Mouse (Mus musculus): ENCODE data around the gene Chst1. TPM values are rescaled to one million over a fixed set of nuclear protein-coding genes. Genes with fewer than 3 reads are reported as not detected.
A peak's percentile ranks its signal among the peaks of the same experiment; 100 is the strongest.

The Chst1 gene
- polyA plus RNA-seq, 1 experiment from 2014 or later = 6.6 TPM

GRCm38 (mm10) chr2:92645282-92646037 is 46.0 kb downstream of the Chst1 start:
- H3K9me3 ChIP-seq (replicated peaks; ENCODE audit: low read length) = no peaks in the 10 kb centered on the region
- H3K4me2 ChIP-seq (ENCODE audit: low read length) = no peak overlapping the region
- no peak overlapping the region for H3K4me3 ChIP-seq (replicated peaks; ENCODE audit: low read depth, low read length)
- no peaks in the 10 kb centered on the region for H3K36me3 ChIP-seq (ENCODE audit: insufficient read depth, low read length)
- H3K4me1 ChIP-seq (replicated peaks; ENCODE audit: insufficient read depth, low read length) = peaks cover 8% of the 10 kb centered on the region
- 20% methylated on average over 7 of the region's 7 CpGs for WGBS
- peak; percentile 85 for ATAC-seq (replicated peaks; ENCODE audit: low FRiP score, low read depth)
- DNase-seq (ENCODE audit: low spot score) = peak; percentile 72
- TF ChIP-seq CTCF (IDR thresholded peaks at IDR 0.05; ENCODE audit: low read depth) = peak; percentile 31
- H3K27me3 ChIP-seq (ENCODE audit: insufficient read depth, low read length) = no peaks in the 10 kb centered on the region
- peak overlapping the region; percentile 50 for H3K27ac ChIP-seq
- no peak overlapping the region for H3K9ac ChIP-seq (ENCODE audit: low read depth, low read length)

- TF ChIP-seq CTCF (IDR thresholded peaks at IDR 0.05; ENCODE audit: low read depth) = no peak
- Histone ChIP-seq H3K27me3 (ENCODE audit: insufficient read depth, low read length) (no peaks in the 10 kb centered on the region), H3K9ac (ENCODE audit: low read depth, low read length) (no peak overlapping the region), H3K36me3 (ENCODE audit: insufficient read depth, low read length) (no peaks in the 10 kb centered on the region), H3K4me1 (replicated peaks; ENCODE audit: insufficient read depth, low read length) (peaks cover 8% of the 10 kb centered on the region), H3K4me2 (ENCODE audit: low read length) (no peak overlapping the region), H3K4me3 (replicated peaks; ENCODE audit: low read depth, low read length) (no peak overlapping the region), H3K27ac (no peak overlapping the region), H3K9me3 (replicated peaks; ENCODE audit: low read length) (no peaks in the 10 kb centered on the region)
- 34% methylated on average over 4 of the region's 5 CpGs for WGBS
- DNase-seq (ENCODE audit: low spot score) (peak; percentile 13), ATAC-seq (replicated peaks; ENCODE audit: low FRiP score, low read depth) (no peak)
Observed at GRCm38 (mm10) chr2:92649154-92649801, 49.8 kb downstream of the Chst1 start.

- Histone ChIP-seq H3K4me3 (replicated peaks; ENCODE audit: low read depth, low read length) (no peak overlapping the region), H3K27ac (no peak overlapping the region), H3K36me3 (ENCODE audit: insufficient read depth, low read length) (no peaks in the 10 kb centered on the region), H3K9ac (ENCODE audit: low read depth, low read length) (no peak overlapping the region), H3K9me3 (replicated peaks; ENCODE audit: low read length) (no peaks in the 10 kb centered on the region), H3K4me1 (replicated peaks; ENCODE audit: insufficient read depth, low read length) (peaks cover 7% of the 10 kb centered on the region), H3K4me2 (ENCODE audit: low read length) (no peak overlapping the region), H3K27me3 (ENCODE audit: insufficient read depth, low read length) (no peaks in the 10 kb centered on the region)
- WGBS = 63% methylated on average over 1 of the region's 1 CpGs
- DNase-seq (ENCODE audit: low spot score) = no peak
- TF ChIP-seq CTCF (IDR thresholded peaks at IDR 0.05; ENCODE audit: low read depth) = no peak
- ATAC-seq (replicated peaks; ENCODE audit: low FRiP score, low read depth) = no peak
Observed at GRCm38 (mm10) chr2:92650428-92650827, 50.9 kb downstream of the Chst1 start.

GRCm38 (mm10) chr2:92651294-92651816 is 51.8 kb downstream of the Chst1 start:
- ATAC-seq (replicated peaks; ENCODE audit: low FRiP score, low read depth) (no peak), DNase-seq (ENCODE audit: low spot score) (no peak)
- 82% methylated on average over 7 of the region's 7 CpGs for WGBS
- Histone ChIP-seq H3K9me3 (replicated peaks; ENCODE audit: low read length) (no peaks in the 10 kb centered on the region), H3K9ac (ENCODE audit: low read depth, low read length) (no peak overlapping the region), H3K4me3 (replicated peaks; ENCODE audit: low read depth, low read length) (no peak overlapping the region), H3K4me1 (replicated peaks; ENCODE audit: insufficient read depth, low read length) (no peaks in the 10 kb centered on the region), H3K27ac (no peak overlapping the region), H3K4me2 (ENCODE audit: low read length) (no peak overlapping the region), H3K36me3 (ENCODE audit: insufficient read depth, low read length) (no peaks in the 10 kb centered on the region), H3K27me3 (ENCODE audit: insufficient read depth, low read length) (no peaks in the 10 kb centered on the region)
- no peak for TF ChIP-seq CTCF (IDR thresholded peaks at IDR 0.05; ENCODE audit: low read depth)

GRCm38 (mm10) chr2:92657189-92657588 is 57.7 kb downstream of the Chst1 start:
- TF ChIP-seq CTCF (IDR thresholded peaks at IDR 0.05; ENCODE audit: low read depth) = no peak
- Histone ChIP-seq H3K36me3 (ENCODE audit: insufficient read depth, low read length) (no peaks in the 10 kb centered on the region), H3K9me3 (replicated peaks; ENCODE audit: low read length) (no peaks in the 10 kb centered on the region), H3K4me2 (ENCODE audit: low read length) (no peak overlapping the region), H3K27me3 (ENCODE audit: insufficient read depth, low read length) (no peaks in the 10 kb centered on the region), H3K4me1 (replicated peaks; ENCODE audit: insufficient read depth, low read length) (no peaks in the 10 kb centered on the region), H3K27ac (no peak overlapping the region), H3K4me3 (replicated peaks; ENCODE audit: low read depth, low read length) (no peak overlapping the region), H3K9ac (ENCODE audit: low read depth, low read length) (no peak overlapping the region)
- DNase-seq (ENCODE audit: low spot score) (peak; percentile 12), ATAC-seq (replicated peaks; ENCODE audit: low FRiP score, low read depth) (no peak; the same call in 1 of the 2 replicates)
- WGBS = 83% methylated on average over 2 of the region's 2 CpGs

GRCm38 (mm10) chr2:92658293-92659150 is 59.0 kb downstream of the Chst1 start:
- Histone ChIP-seq H3K4me1 (replicated peaks; ENCODE audit: insufficient read depth, low read length) (no peaks in the 10 kb centered on the region), H3K36me3 (ENCODE audit: insufficient read depth, low read length) (no peaks in the 10 kb centered on the region), H3K27me3 (ENCODE audit: insufficient read depth, low read length) (no peaks in the 10 kb centered on the region), H3K4me2 (ENCODE audit: low read length) (no peak overlapping the region), H3K4me3 (replicated peaks; ENCODE audit: low read depth, low read length) (no peak overlapping the region), H3K27ac (no peak overlapping the region), H3K9ac (ENCODE audit: low read depth, low read length) (no peak overlapping the region), H3K9me3 (replicated peaks; ENCODE audit: low read length) (no peaks in the 10 kb centered on the region)
- ATAC-seq (replicated peaks; ENCODE audit: low FRiP score, low read depth) = no peak
- DNase-seq (ENCODE audit: low spot score) = no peak
- no peak for TF ChIP-seq CTCF (IDR thresholded peaks at IDR 0.05; ENCODE audit: low read depth)
- WGBS = 35% methylated on average over 1 of the region's 1 CpGs

Data from kidney, postnatal 0 days (tissue).